Mouse (Mus musculus) heart, adult 2 months (tissue): Measurements from ENCODE around the gene Rab19.

ENCODE experiments used
- CTCF ChIP-seq: fragments of 200-600 bp; IDR thresholded peaks from 2 replicates; pipeline ENCODE4 v1.8.1; 2022; ENCODE audit warnings: antibody characterized with exemption, mild to moderate bottlenecking, moderate library complexity
- EP300 ChIP-seq: fragments of 200-500 bp; IDR thresholded peaks from 2 replicates; pipeline ENCODE4 v1.6.1; 2011; ENCODE audit warnings: low read depth, low read length, control low read depth; ENCODE audit not compliant: insufficient read depth
- POLR2A ChIP-seq: fragments of 200-500 bp; IDR thresholded peaks from 2 replicates; pipeline ENCODE4 v1.6.1; 2011; ENCODE audit warnings: mild to moderate bottlenecking, low read depth, low read length, control low read depth; ENCODE audit not compliant: insufficient read depth

GRCm38 (mm10) chr6:39372727-39373126 lies 8.2 kb upstream of the Rab19 start:
- TF ChIP-seq CTCF (no peak), POLR2A (no peak), EP300 (no peak)
